Mouse (Mus musculus) G1E (cell line): ENCODE results near the gene Cyp17a1.

Experiments used
- CTCF ChIP-seq: IDR thresholded peaks from 2 replicates; pipeline ENCODE4 v1.5.1; 2012; ENCODE audit warnings: low read depth, low read length, inconsistent platforms, mixed read lengths
- POLR2AphosphoS5 ChIP-seq: IDR thresholded peaks from 2 replicates; pipeline ENCODE4 v1.6.1; 2012; ENCODE audit warnings: low read depth, low read length, inconsistent platforms; ENCODE audit not compliant: insufficient replicate concordance

- TF ChIP-seq CTCF (no peak), POLR2AphosphoS5 (no peak)
Measured at GRCm38 (mm10) chr19:46693146-46693545, 20.2 kb upstream of the Cyp17a1 start.
